Mouse (Mus musculus): ENCODE data around the gene Slc38a1. TPM values are rescaled to one million over a fixed set of nuclear protein-coding genes. Genes with fewer than 3 reads are reported as not detected.

The Slc38a1 gene
- total and polyA plus RNA-seq, 3 experiments, result 22.5 to 79.0 (median 39.4) TPM

DNA sequence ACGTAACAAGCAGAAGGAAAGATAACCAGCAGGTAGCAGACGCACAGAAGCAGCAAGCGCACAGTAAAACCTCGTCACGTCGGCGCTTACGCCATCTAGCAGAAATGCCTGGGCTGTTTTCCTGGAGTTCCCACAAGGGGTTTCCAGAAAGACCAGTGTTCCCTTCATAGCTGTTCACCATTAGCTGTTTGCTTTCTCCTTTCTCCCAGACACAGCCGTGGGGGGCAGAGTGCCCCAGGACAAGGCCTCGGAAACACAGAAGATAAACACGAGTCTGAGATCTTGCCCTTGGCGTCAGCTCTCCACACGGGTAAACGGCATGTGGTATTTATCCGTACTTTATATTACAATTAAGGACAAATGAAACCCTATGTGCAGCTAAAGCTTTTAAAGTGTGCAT, 33.0 kb upstream of the Slc38a1 start:
- Histone ChIP-seq H3K36me3 (replicated peaks in 1 of 2; ENCODE audit: control insufficient read depth in 1 of 2, insufficient read depth in 1 of 2, low read length in 1 of 2) (no peaks in the 10 kb centered on the region), H3K79me2 (replicated peaks; ENCODE audit: control insufficient read depth, extremely low read depth, insufficient read depth, poor library complexity, severe bottlenecking) (no peaks in the 10 kb centered on the region), H3K9me3 (replicated peaks; ENCODE audit: low read length) (no peaks in the 10 kb centered on the region), H3K9ac (ENCODE audit: insufficient read depth, low read depth) (no peak overlapping the region), H3K4me2 (ENCODE audit: insufficient read depth, low read depth, poor library complexity, severe bottlenecking) (no peak overlapping the region), H3K27me3 (replicated peaks) (peaks cover 6% of the 10 kb centered on the region), H3K4me1 (ENCODE audit: control insufficient read depth in 1 of 2, insufficient read depth in 2 of 2) (no peaks in the 10 kb centered on the region; a peak in 1 of 4 replicates), H3K27ac (ENCODE audit: insufficient read depth, low read depth) (no peak overlapping the region), H3K4me3 (replicated peaks in 1 of 3; ENCODE audit: low read depth in 2 of 3, low read length in 2 of 3, poor library complexity in 1 of 3) (no peak overlapping the region)
- dilution Hi-C loops (cut with MboI; ENCODE audit: extremely low pct_ligation_motif_present, extremely low pct_unique_long_range_greater_than_20kb, low sequenced_read_pairs), result no loop called here
- in situ Hi-C loops (cut with MboI; ENCODE audit: low pct_ligation_motif_present, low pct_unique_long_range_greater_than_20kb, low sequenced_read_pairs), result loop anchor here (25.0 kb wide), 1 partner anchor 262 kb away; no protein-coding TSS in a partner anchor
- no peak for TF ChIP-seq ZMIZ1 (IDR thresholded peaks at IDR 0.05; ENCODE audit: low read depth, low read length)
- TF ChIP-seq EP300 (IDR thresholded peaks at IDR 0.05; ENCODE audit: low read length), result no peak
- TF ChIP-seq SMC3 (IDR thresholded peaks at IDR 0.05; ENCODE audit: low read depth, low read length), result no peak
- TF ChIP-seq MAX (IDR thresholded peaks at IDR 0.05; ENCODE audit: low read length), result no peak
- TF ChIP-seq CTCF (conservative IDR thresholded peaks at IDR 0.05 in 1 of 2, IDR thresholded peaks at IDR 0.05 in 1 of 2; ENCODE audit: low read depth in 2 of 2, low read length in 2 of 2), result no peak
- DNase-seq (ENCODE audit: extremely low read depth), result no peak

DNA sequence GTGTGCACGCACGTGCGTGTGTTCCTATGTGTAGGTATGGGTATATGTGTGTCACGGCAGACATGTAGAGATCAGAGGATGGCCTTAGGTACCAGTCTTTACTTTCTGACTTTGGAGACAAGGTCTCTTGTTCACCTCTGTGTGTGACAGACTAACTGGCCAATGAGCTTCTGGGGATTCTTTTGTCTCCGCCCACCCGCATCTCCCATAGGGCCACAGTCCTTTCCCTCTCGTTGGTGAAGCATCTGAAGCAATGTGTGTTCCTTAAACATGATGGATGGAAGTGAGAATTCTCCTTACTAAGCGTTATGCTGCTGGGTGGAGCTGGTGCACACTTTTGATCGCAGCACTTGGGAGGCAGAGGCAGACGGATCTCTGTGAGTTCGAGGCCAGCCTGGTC, 32.3 kb upstream of the Slc38a1 start:
- H3K27me3 ChIP-seq (replicated peaks), result peaks cover 10% of the 10 kb centered on the region
- no peaks in the 10 kb centered on the region; a peak in 1 of 4 replicates for H3K4me1 ChIP-seq (ENCODE audit: control insufficient read depth in 1 of 2, insufficient read depth in 2 of 2)
- H3K36me3 ChIP-seq (replicated peaks in 1 of 2; ENCODE audit: control insufficient read depth in 1 of 2, insufficient read depth in 1 of 2, low read length in 1 of 2), result no peaks in the 10 kb centered on the region
- no peaks in the 10 kb centered on the region for H3K79me2 ChIP-seq (replicated peaks; ENCODE audit: control insufficient read depth, extremely low read depth, insufficient read depth, poor library complexity, severe bottlenecking)
- TF ChIP-seq USF2 (conservative IDR thresholded peaks at IDR 0.05; ENCODE audit: low read depth, low read length) (no peak), ZNF384 (IDR thresholded peaks at IDR 0.05; ENCODE audit: low read depth, low read length) (peak; percentile 24; the same call in 1 of the 2 replicates), CHD2 (IDR thresholded peaks at IDR 0.05; ENCODE audit: low read length) (0 out of 2 replicates have a peak, but pooled peaks have one; percentile 18)
- in situ Hi-C loops (cut with MboI; ENCODE audit: low pct_ligation_motif_present, low pct_unique_long_range_greater_than_20kb, low sequenced_read_pairs), result loop anchor here (25.0 kb wide), 1 partner anchor 262 kb away; no protein-coding TSS in a partner anchor
- H3K9ac ChIP-seq (ENCODE audit: insufficient read depth, low read depth), result no peak overlapping the region
- H3K9me3 ChIP-seq (replicated peaks; ENCODE audit: low read length), result no peaks in the 10 kb centered on the region
- peak; percentile 50 for DNase-seq (ENCODE audit: extremely low read depth)
- no peak overlapping the region for H3K27ac ChIP-seq (ENCODE audit: insufficient read depth, low read depth)
- H3K4me2 ChIP-seq (ENCODE audit: insufficient read depth, low read depth, poor library complexity, severe bottlenecking), result no peak overlapping the region
- dilution Hi-C loops (cut with MboI; ENCODE audit: extremely low pct_ligation_motif_present, extremely low pct_unique_long_range_greater_than_20kb, low sequenced_read_pairs), result no loop called here
- H3K4me3 ChIP-seq (replicated peaks in 1 of 3; ENCODE audit: low read depth in 2 of 3, low read length in 2 of 3, poor library complexity in 1 of 3), result no peak overlapping the region

DNA sequence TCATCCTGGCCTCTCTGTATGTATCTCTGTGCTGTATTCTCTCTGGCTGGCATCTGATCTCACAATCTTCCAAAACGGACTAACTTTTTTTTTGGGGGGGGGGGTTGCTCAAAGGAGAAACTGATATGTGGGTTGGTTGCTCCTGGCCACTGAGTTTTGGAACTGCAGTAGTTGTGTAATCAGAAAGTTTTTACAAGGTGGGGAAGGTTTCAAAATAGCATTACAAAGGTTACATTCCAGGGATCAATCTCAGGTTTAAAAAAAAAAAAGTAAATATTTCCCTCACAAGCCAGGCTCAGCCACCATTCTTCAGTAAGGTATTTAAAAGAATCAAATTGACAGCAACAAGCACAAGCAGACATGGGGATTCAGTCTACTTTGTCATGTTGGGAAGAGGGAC, 31.4 kb upstream of the Slc38a1 start:
- no peak for DNase-seq (ENCODE audit: extremely low read depth)
- in situ Hi-C loops (cut with MboI; ENCODE audit: low pct_ligation_motif_present, low pct_unique_long_range_greater_than_20kb, low sequenced_read_pairs), result loop anchor here (5.0 kb wide), 1 partner anchor 127 kb away; no protein-coding TSS in a partner anchor
- Histone ChIP-seq H3K79me2 (replicated peaks; ENCODE audit: control insufficient read depth, extremely low read depth, insufficient read depth, poor library complexity, severe bottlenecking) (no peaks in the 10 kb centered on the region), H3K9me3 (replicated peaks; ENCODE audit: low read length) (no peaks in the 10 kb centered on the region), H3K27ac (ENCODE audit: insufficient read depth, low read depth) (no peak overlapping the region), H3K4me3 (replicated peaks in 1 of 3; ENCODE audit: low read depth in 2 of 3, low read length in 2 of 3, poor library complexity in 1 of 3) (no peak overlapping the region), H3K27me3 (replicated peaks) (peaks cover 10% of the 10 kb centered on the region), H3K4me2 (ENCODE audit: insufficient read depth, low read depth, poor library complexity, severe bottlenecking) (no peak overlapping the region), H3K4me1 (ENCODE audit: control insufficient read depth in 1 of 2, insufficient read depth in 2 of 2) (0 out of 4 replicates have a peak, but pooled peaks cover 0 to 2% of the 10 kb centered on the region in 2 experiments), H3K36me3 (replicated peaks in 1 of 2; ENCODE audit: control insufficient read depth in 1 of 2, insufficient read depth in 1 of 2, low read length in 1 of 2) (no peaks in the 10 kb centered on the region), H3K9ac (ENCODE audit: insufficient read depth, low read depth) (no peak overlapping the region)
- dilution Hi-C loops (cut with MboI; ENCODE audit: extremely low pct_ligation_motif_present, extremely low pct_unique_long_range_greater_than_20kb, low sequenced_read_pairs), result no loop called here
- TF ChIP-seq MYC (IDR thresholded peaks at IDR 0.05; ENCODE audit: low read depth, low read length), result no peak
- TF ChIP-seq SIN3A (IDR thresholded peaks at IDR 0.05; ENCODE audit: low read length), result no peak

Data from CH12.LX (cell line).